Mouse (Mus musculus) ovary, postnatal 10 days (tissue): ENCODE results near the gene Tbc1d1.
"Not testable (repeated sequence)": the region's sequence is repeated elsewhere in the genome, so short reads cannot be mapped to it uniquely, and the experiment has no call there.

Experiments used
- DNase-seq: peaks from one replicate; pipeline ENCODE4 v3.0.0; 2022; ENCODE audit warnings: low spot score

The Tbc1d1 gene

DNA sequence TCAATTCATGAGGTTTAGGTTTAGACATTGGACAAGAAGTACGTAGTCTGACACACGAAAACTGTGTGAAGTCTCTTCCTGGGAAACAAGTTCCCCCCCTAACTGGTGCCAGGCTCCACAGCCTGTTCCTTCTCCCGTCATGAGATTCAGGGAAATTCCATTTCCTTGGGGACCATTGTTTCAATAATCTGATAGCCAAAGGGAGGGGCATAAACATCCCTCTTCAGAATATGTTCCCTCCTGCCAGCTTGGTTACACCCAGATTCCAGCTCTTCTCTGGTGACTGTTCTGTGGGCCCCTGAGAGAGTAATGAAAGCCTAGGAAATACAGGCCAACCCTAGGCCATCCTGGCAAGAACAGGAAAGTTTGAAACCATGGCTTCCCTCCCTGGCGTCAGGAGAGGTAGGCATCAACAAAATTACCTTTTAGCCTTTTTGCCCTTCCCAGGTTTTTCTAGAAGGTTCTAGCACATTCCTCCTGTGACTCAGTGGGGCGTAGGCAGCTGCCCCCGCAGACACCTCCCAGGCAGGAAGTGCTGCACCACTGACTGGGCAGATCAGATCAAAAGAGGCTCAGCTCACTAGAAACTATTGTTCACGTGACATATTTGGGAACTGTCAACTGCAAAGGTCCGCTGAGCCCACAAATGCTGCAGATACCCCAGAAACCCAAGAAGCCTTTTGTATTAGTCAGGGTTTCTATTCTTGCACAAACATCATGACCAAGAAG lies 204.2 kb downstream of the Tbc1d1 start:
- DNase-seq: no peak

DNA sequence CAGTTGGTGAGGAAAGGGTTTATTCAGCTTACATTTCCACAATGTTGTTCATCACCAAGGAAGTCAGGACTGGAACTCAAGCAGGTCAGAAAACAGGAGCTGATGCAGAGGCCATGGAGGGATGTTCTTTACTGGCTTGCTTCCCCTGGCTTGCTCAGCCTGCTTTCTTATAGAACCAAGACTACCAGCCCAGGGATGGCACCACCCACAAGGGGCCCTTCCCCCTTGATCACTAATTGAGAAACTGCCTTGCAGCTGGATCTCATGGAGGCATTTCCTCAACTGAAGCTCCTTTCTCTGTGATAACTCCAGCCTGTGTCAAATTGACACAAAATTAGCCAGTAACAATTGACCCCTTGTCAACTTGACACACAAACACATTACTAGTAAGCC lies 204.8 kb downstream of the Tbc1d1 start:
- not testable (repeated sequence) for DNase-seq

- no peak for DNase-seq
Observed at GRCm38 (mm10) chr5:64363859-64364406, 207.8 kb downstream of the Tbc1d1 start.

- no peak for DNase-seq
Observed at GRCm38 (mm10) chr5:64364432-64365125, 208.5 kb downstream of the Tbc1d1 start.

DNA sequence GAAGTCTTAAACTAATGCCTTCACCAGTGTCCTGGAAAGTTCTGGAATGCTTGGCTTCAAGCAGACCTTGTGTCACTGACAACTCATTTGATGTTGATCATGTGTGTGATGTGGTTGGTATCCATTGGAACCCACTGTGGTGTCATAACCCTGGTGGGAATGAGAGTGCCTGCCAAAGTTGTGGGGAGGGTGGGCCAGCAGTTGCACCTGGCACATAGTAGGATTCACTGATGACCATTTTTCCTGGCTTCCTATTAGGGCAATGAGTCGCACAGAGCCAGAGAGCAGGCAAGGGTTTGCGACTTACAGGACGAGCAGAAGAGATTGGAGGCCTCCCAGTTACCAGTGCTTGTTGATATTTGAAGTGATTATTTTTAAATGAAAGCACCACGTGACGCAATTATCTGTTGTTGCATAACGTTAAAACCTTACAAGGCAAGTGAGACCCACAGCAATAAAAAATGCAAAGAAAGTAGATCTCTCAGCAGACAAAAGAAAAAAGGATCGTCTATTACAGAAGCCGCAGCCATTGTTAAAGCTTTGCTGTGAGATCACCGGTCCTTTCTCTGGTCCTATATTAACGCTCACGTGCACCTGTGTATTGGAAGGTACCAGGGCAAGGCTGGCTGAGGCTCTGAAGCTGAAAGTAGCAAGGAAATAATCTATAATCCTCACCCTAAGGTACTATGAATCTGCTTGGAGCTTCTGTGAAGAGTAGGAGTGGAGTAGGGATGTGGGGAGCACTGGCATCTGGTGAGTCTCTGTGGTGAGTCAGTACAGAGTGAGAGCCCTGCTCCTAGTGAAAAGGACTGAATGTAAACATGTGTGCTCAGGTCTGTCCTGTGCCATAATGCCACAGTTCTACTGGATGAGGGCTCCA lies 209.3 kb downstream of the Tbc1d1 start:
- no peak for DNase-seq

DNA sequence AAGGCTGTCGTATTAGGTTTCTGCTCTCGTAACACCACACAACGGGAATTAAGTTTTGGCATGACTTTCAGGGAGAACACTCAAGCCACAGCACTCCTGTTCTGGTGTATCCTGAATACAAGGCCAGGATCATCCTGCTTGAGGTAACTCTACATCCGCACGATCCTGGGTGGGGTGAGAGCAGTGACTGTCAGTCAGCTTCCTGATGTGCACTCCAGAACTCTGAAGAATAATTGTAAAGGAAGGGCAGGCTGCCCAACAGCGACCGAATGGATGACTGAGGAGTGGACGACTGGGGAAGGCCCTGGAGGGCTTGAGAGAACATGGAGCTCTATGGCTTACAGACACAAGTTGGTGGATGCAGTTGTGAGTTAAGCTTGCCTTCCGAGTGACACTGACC lies 210.0 kb downstream of the Tbc1d1 start:
- DNase-seq: no peak

- DNase-seq: peak; percentile 63
Observed at GRCm38 (mm10) chr5:64367426-64367825, 211.3 kb downstream of the Tbc1d1 start.

DNA sequence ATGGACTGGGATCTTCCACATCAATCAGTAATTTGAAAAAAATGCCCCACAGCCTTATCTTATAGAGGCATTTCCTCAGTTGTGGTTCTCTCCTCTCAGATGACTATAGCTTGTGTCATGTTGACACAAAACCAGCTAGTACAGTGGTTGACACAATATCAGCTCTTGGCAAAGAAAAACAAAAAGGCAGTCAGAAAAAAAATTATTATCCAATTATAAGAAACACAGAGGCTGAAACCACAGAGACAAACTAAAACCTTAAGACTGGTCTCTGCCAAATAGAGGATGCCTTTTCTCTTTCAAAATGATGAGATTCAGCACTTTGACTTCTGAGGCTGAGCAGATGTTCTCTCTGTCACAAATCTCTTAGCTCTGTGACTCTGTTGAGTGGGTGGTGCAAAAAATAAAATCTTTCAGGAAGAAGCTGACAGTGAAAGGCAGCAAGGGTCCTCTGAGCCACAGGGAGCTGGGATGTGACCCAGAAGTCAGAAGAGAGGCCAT lies 215.3 kb downstream of the Tbc1d1 start:
- no peak for DNase-seq

GRCm38 (mm10) chr5:64372292-64372961 lies 216.3 kb downstream of the Tbc1d1 start:
- DNase-seq: no peak

- no peak for DNase-seq
Observed at GRCm38 (mm10) chr5:64373695-64374094, 217.6 kb downstream of the Tbc1d1 start.

DNA sequence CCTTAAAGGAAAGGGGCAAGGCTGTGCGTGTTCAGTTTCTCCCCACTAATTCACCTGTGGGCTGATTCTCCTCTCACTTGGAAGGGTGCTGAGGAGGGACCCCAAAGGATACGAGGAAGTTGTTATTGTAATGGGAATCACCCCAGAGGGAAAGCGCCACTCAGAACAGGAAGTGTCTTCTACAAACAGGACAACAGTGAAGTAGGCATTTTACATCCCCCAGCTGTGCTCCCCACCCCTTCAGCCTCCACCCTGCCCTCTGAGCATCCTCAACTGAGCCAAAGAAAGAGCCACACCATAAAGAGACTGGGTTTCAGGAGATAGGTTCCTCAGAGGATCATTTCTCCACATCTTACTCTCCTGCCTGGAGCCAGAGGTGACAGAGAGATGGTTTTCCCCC lies 219.7 kb downstream of the Tbc1d1 start:
- DNase-seq: no peak

DNA sequence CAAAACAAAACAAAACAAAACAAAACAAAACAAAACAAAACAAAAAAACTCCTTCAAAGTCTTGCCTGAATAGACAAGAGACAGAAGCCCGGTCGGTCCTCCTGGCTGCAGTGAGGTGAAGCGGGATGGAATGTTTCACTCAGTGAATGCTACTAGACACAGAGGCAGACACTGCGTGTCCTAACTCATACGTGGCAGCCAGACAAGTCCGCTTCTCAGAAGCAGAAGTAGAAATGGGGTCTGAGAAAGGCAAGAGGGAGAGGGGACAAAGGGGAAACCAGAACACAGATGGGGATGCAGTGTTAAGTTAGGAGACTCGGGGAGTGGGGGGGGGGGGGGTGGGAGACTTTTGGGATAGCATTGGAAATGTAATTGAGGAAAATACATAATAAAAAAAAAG lies 220.4 kb downstream of the Tbc1d1 start:
- no peak for DNase-seq

GRCm38 (mm10) chr5:64377705-64378104 lies 221.6 kb downstream of the Tbc1d1 start:
- DNase-seq: no peak

DNA sequence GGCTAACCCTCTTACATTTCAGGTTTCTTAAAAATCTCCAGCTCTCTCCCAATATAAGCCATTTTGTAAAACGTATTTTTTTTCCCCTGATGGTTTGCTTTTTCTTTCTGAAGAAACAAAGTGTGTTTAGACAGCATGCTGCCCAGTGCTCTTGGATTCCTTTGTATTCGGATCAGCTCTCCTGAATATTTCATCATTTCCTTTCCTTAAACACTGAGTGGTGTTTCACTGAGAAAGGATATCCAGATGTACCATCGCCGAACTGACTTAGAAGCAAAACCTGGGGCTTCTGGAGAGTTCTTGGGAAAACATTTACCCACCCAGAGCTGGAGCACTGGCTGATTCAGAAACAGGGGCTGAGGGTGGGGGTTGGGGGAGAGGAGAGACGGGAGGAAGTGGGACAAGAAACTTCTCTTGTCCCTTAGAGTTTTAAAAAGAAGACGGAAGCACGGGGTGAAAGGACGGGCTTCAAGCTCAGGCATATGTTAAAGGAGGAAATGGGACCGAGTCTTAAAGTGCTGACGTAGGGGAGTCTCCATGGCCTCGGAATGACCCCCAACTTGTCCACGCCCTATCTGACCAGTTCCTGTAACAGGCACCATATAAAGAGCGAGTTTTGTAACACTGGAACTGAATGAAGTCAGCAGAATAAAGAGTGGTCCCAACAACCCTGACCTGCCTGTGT lies 222.6 kb downstream of the Tbc1d1 start:
- DNase-seq: no peak

- no peak for DNase-seq
Observed at GRCm38 (mm10) chr5:64379829-64380228, 223.7 kb downstream of the Tbc1d1 start.

DNA sequence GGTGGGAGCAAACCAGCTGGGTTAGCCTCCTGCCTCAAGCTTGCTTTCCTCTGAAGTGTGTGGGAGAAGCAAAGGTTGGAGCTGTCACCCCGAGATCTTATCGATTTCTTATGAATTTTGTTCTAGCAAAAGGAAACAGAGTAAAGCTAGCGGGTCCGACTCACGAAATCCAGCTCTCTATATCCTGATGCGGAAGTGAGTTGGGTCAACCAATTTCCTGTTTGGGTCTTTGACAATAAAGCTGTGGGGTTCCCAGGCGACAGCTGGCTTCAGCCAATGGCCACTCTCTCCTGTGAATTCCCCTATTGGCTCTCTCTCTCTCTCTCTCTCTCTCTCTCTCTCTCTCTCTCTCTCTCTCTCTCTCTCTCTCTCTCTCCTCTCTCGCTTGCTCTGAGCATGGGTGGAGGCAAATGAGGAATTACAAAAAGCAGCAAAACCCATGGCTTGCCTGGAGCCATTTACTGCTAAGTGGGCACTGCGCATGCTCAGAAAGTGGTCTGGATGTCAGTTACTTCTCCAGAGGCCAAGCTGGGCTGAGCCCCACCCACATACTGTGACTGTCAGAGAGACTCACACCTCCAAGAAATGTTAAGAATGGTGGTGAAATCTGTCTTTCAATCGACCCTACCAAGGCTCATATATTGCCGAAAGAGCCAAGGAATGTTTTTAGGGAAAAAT lies 224.7 kb downstream of the Tbc1d1 start:
- DNase-seq: no peak

DNA sequence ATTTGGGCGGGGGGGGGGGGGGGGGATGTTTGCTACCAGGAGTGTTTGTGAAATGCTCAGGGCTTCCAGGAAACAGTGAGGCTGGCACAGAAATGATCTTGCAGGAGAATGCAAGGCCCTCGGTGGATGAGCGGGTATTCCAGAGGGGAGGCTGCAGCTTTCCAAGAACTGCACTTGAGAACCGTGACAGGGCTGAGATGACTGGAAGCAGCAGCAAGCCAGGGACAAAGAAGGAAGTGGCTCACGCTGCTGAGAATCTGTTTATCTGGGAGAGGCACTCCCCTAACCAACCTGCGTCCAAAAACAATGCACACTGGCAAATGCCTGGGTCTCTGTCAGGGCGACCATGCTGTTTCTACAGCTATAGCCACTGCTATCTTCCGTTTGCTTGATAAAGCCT lies 225.4 kb downstream of the Tbc1d1 start:
- no peak for DNase-seq

DNA sequence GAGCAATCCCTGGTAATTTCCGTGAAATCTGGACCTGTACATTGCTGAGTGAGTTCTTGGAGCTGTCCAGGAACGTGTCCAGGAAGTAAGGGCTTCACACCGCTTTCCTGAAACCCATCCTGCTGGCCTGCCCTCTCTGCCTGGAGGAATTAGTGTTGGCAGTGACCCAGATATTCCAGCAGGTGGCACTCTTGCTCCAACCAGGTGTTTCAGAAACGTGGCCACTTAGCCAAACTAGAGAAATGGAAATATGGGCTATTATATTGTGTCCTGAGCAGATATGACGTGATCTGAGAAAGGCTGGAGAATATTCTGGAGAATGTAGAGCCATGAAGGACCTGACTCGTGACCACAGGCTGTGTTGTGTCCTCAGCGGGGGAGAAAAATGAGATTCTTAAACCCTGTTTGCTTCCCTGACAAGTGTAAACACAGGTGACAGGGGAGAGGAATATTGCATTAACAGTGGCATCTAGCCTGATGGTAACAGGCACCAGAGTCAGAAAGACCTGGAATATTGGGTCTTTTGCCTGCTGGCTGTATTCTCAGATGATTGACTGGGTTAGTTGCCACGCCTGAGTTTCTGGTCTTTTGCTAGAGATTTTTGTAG lies 226.4 kb downstream of the Tbc1d1 start:
- peak; percentile 61 for DNase-seq

GRCm38 (mm10) chr5:64383215-64383614 lies 227.1 kb downstream of the Tbc1d1 start:
- DNase-seq: no peak

GRCm38 (mm10) chr5:64384546-64384945 lies 228.4 kb downstream of the Tbc1d1 start:
- DNase-seq: no peak
